Mouse (Mus musculus) lung, embryonic 14.5 days (tissue): Measurements from ENCODE around the gene Sccpdh. TPM values are rescaled to one million over a fixed set of nuclear protein-coding genes. Genes with fewer than 3 reads are reported as not detected.
A peak's percentile ranks its signal among the peaks of the same experiment; 100 is the strongest.

Source experiments
- ATAC-seq: fragments of 200-750 bp; cut with Nextera tagmentation; 2 replicates; pipeline ENCODE4 v1.8.0; 2017; ENCODE audit warnings: mild to moderate bottlenecking, moderate TSS enrichment, moderate library complexity; ENCODE audit not compliant: insufficient read depth
- DNase-seq: peaks from one replicate; pipeline ENCODE4 v3.0.0-alpha.2; 2015
- H3K27ac ChIP-seq: fragments of 300-500 bp; sonication (generic); 2 replicates; pipeline ENCODE4 v1.5.1; 2014; ENCODE audit warnings: low read depth, mild to moderate bottlenecking, moderate library complexity
- H3K27me3 ChIP-seq: fragments of 300-500 bp; sonication (generic); 2 replicates; pipeline ENCODE4 v1.6.1; 2014; ENCODE audit warnings: low read length, control low read depth; ENCODE audit not compliant: insufficient read depth
- H3K36me3 ChIP-seq: fragments of 300-500 bp; sonication (generic); 2 replicates; pipeline ENCODE4 v1.6.1; 2014; ENCODE audit warnings: control low read depth; ENCODE audit not compliant: insufficient read depth
- H3K4me1 ChIP-seq: fragments of 300-500 bp; sonication (generic); 2 replicates; pipeline ENCODE4 v1.6.1; 2014; ENCODE audit warnings: antibody characterized with exemption, control low read depth; ENCODE audit not compliant: insufficient read depth
- H3K4me2 ChIP-seq: fragments of 300-500 bp; sonication (generic); 2 replicates; pipeline ENCODE4 v1.6.1; 2014; ENCODE audit warnings: mild to moderate bottlenecking
- H3K4me3 ChIP-seq: fragments of 300-500 bp; sonication (generic); 2 replicates; pipeline ENCODE4 v1.5.1; 2014; ENCODE audit warnings: low read depth, low read length
- H3K9ac ChIP-seq: fragments of 300-500 bp; sonication (generic); 2 replicates; pipeline ENCODE4 v1.6.1; 2014
- H3K9me3 ChIP-seq: fragments of 300-500 bp; sonication (generic); 2 replicates; pipeline ENCODE4 v1.6.1; 2016; ENCODE audit warnings: low read depth, low read length, control low read depth
- CTCF ChIP-seq: IDR thresholded peaks from 2 replicates; pipeline ENCODE4 v1.5.1; 2016; ENCODE audit warnings: antibody characterized with exemption, low read depth
- WGBS: fragments of 180-500 bp; shearing (Covaris S2); extraction: QIAGEN DNeasy Blood & Tissue Kit; methylation state at CpG from one replicate; pipeline ENCODE4 v1.1.7; 2014; 5-methylcytosine and 5-hydroxymethylcytosine counted together
- polyA plus RNA-seq: library from polyadenylated mRNA; unstranded; fragments of >200 nt; fragmentation: Nextera tagmentation; extraction: Ambion mirVana; gene quantifications from 2 replicates; pipeline ENCODE4 v1.2.1, GENCODE M21; 2014

Sccpdh gene
- polyA plus RNA-seq, 1 experiment from 2014 or later, result 69.9 TPM

- Histone ChIP-seq H3K4me1 (no peaks in the 10 kb centered on the region), H3K4me2 (no peak overlapping the region), H3K9me3 (no peaks in the 10 kb centered on the region), H3K36me3 (no peaks in the 10 kb centered on the region), H3K9ac (no peak overlapping the region), H3K27ac (no peak overlapping the region; the same call in 1 of the 2 replicates), H3K27me3 (no peaks in the 10 kb centered on the region), H3K4me3 (no peak overlapping the region)
- TF ChIP-seq CTCF, result no peak
- 68% methylated on average over 3 of the region's 3 CpGs for WGBS
- DNase-seq (no peak), ATAC-seq (no peak)
Observed at GRCm38 (mm10) chr1:179649324-179649723, 18.7 kb upstream of the Sccpdh start.

- H3K4me3 ChIP-seq, result no peak overlapping the region
- no peak overlapping the region for H3K27ac ChIP-seq
- peak; percentile 22 for DNase-seq
- no peak overlapping the region for H3K9ac ChIP-seq
- H3K36me3 ChIP-seq, result no peaks in the 10 kb centered on the region
- H3K9me3 ChIP-seq, result no peaks in the 10 kb centered on the region
- ATAC-seq, result no peak
- H3K4me1 ChIP-seq, result no peaks in the 10 kb centered on the region
- no peak overlapping the region for H3K4me2 ChIP-seq
- TF ChIP-seq CTCF, result no peak
- WGBS, result 37% methylated on average over 4 of the region's 4 CpGs
- no peaks in the 10 kb centered on the region for H3K27me3 ChIP-seq
Observed at GRCm38 (mm10) chr1:179650284-179650683, 17.7 kb upstream of the Sccpdh start.

GRCm38 (mm10) chr1:179651224-179651623 is 16.8 kb upstream of the Sccpdh start:
- WGBS, result 77% methylated on average over 5 of the region's 5 CpGs
- no peak overlapping the region for H3K27ac ChIP-seq
- no peaks in the 10 kb centered on the region for H3K27me3 ChIP-seq
- no peak overlapping the region for H3K4me3 ChIP-seq
- DNase-seq (no peak), ATAC-seq (no peak)
- H3K4me2 ChIP-seq, result no peak overlapping the region
- no peaks in the 10 kb centered on the region for H3K36me3 ChIP-seq
- H3K4me1 ChIP-seq, result no peaks in the 10 kb centered on the region
- TF ChIP-seq CTCF, result no peak
- no peaks in the 10 kb centered on the region for H3K9me3 ChIP-seq
- no peak overlapping the region for H3K9ac ChIP-seq

- WGBS, result 89% methylated on average over 5 of the region's 5 CpGs
- H3K9me3 ChIP-seq, result no peaks in the 10 kb centered on the region
- no peaks in the 10 kb centered on the region for H3K27me3 ChIP-seq
- ATAC-seq, result no peak
- TF ChIP-seq CTCF, result no peak
- no peaks in the 10 kb centered on the region for H3K36me3 ChIP-seq
- no peak overlapping the region for H3K4me3 ChIP-seq
- no peak overlapping the region for H3K9ac ChIP-seq
- no peak for DNase-seq
- no peak overlapping the region for H3K27ac ChIP-seq
- no peak overlapping the region for H3K4me2 ChIP-seq
- H3K4me1 ChIP-seq, result no peaks in the 10 kb centered on the region
Observed at GRCm38 (mm10) chr1:179663065-179663464, 4.9 kb upstream of the Sccpdh start.

GRCm38 (mm10) chr1:179664309-179664930 is 3.6 kb upstream of the Sccpdh start:
- no peak overlapping the region for H3K4me2 ChIP-seq
- H3K36me3 ChIP-seq, result no peaks in the 10 kb centered on the region
- DNase-seq (no peak), ATAC-seq (no peak)
- no peaks in the 10 kb centered on the region for H3K9me3 ChIP-seq
- H3K27me3 ChIP-seq, result no peaks in the 10 kb centered on the region
- WGBS, result 40% methylated on average over 4 of the region's 4 CpGs
- H3K9ac ChIP-seq, result no peak overlapping the region
- H3K4me3 ChIP-seq, result no peak overlapping the region
- H3K4me1 ChIP-seq, result no peaks in the 10 kb centered on the region
- TF ChIP-seq CTCF, result no peak
- H3K27ac ChIP-seq, result peak overlapping the region; percentile 8; the same call in 1 of the 2 replicates

- Histone ChIP-seq H3K27ac (no peak overlapping the region), H3K36me3 (peaks cover 3% of the 10 kb centered on the region; the same call in 1 of the 2 replicates), H3K9me3 (no peaks in the 10 kb centered on the region), H3K27me3 (no peaks in the 10 kb centered on the region), H3K4me3 (peak overlapping the region; percentile 83; the same call in 1 of the 2 replicates), H3K4me1 (no peaks in the 10 kb centered on the region), H3K4me2 (peak overlapping the region; percentile 79), H3K9ac (no peak overlapping the region)
- ATAC-seq (no peak), DNase-seq (no peak)
- no peak for TF ChIP-seq CTCF
- 76% methylated on average over 2 of the region's 2 CpGs for whole genome bisulfite sequencing
Observed at GRCm38 (mm10) chr1:179666971-179667370, 1.0 kb upstream of the Sccpdh start.

- peak overlapping the region; percentile 86 for H3K9ac ChIP-seq
- DNase-seq, result peak; percentile 27
- peak overlapping the region; percentile 81 for H3K27ac ChIP-seq
- peaks cover 7% of the 10 kb centered on the region; the same call in 1 of the 2 replicates for H3K36me3 ChIP-seq
- H3K27me3 ChIP-seq, result no peaks in the 10 kb centered on the region
- H3K4me3 ChIP-seq, result peak overlapping the region; percentile 83
- no peak for TF ChIP-seq CTCF
- H3K4me1 ChIP-seq, result no peaks in the 10 kb centered on the region
- H3K4me2 ChIP-seq, result peak overlapping the region; percentile 79
- peak; percentile 7; the same call in 1 of the 2 replicates for ATAC-seq
- no peaks in the 10 kb centered on the region for H3K9me3 ChIP-seq
- 6% methylated on average over 7 of the region's 7 CpGs for WGBS
Observed at GRCm38 (mm10) chr1:179667450-179667849, 560 bp upstream of the Sccpdh start.
